Mouse (Mus musculus) neutrophil, adult 83 days (primary cell): ENCODE results near the gene Kcnh2. TPM values are rescaled to one million over a fixed set of nuclear protein-coding genes. Genes with fewer than 3 reads are reported as not detected.

Source experiments
- total RNA-seq, 2 experiments: library from RNA; stranded (reverse); gene quantifications; one replicate each; pipeline ENCODE4 v1.2.4; 2023

Kcnh2 gene
- under 1 TPM in 1 of 2 experiments, not detected in 1; 0.20 TPM for total RNA-seq

GRCm38 (mm10) chr5:24351278-24351677 is at the start of gene Kcnh2:
Kcnh2 (minus strand) TSS chr5:24351604.

GRCm38 (mm10) chr5:24393392-24393997 is 42.1 kb upstream of the Kcnh2 start, which contains the start of gene Abcb8:
Abcb8 (plus strand) TSS chr5:24393663.

GRCm38 (mm10) chr5:24391864-24392263 is 40.5 kb upstream of the Kcnh2 start, which contains the start of gene Atg9b:
Atg9b (minus strand) TSS chr5:24392143.

GRCm38 (mm10) chr5:24364508-24364907 is 13.1 kb upstream of the Kcnh2 start, which contains the start of gene Nos3:
Nos3 (plus strand) TSS chr5:24364810.

Other genes starting within 250 kb of the Kcnh2 start
- 1 to 10 TPM; 4.9 to 5.7 TPM for gene Nupl2, start 186.6 kb downstream of the Kcnh2 start, total RNA-seq
- under 1 TPM; 0.44 to 0.53 TPM for gene Nos3, start 13.2 kb upstream of the Kcnh2 start, total RNA-seq
- under 1 TPM; 0.49 to 0.75 TPM for gene Atg9b, start 40.5 kb upstream of the Kcnh2 start, total RNA-seq
- gene Abcb8, start 42.1 kb upstream of the Kcnh2 start, total RNA-seq: 10 to 100 TPM; 10.5 to 16.4 TPM
- gene Asic3, start 61.8 kb upstream of the Kcnh2 start, total RNA-seq: not detected
- 10 to 100 TPM; 23.0 to 26.2 TPM for gene Cdk5, start 71.9 kb upstream of the Kcnh2 start, total RNA-seq
- gene Slc4a2, start 72.2 kb upstream of the Kcnh2 start, total RNA-seq: 10 to 100 TPM; 55.9 to 64.2 TPM
- 10 to 100 TPM; 28.0 to 38.0 TPM for gene Fastk, start 93.7 kb upstream of the Kcnh2 start, total RNA-seq
- gene Tmub1, start 96.2 kb upstream of the Kcnh2 start, total RNA-seq: 10 to 100 TPM; 11.4 to 14.7 TPM
- gene Agap3, start 100.6 kb upstream of the Kcnh2 start, total RNA-seq: 10 to 100 TPM; 29.6 to 31.4 TPM
- not detected for gene Gbx1, start 175.6 kb upstream of the Kcnh2 start, total RNA-seq
- not detected for gene Asb10, start 189.4 kb upstream of the Kcnh2 start, total RNA-seq
- gene 4931409K22Rik, start 205.2 kb upstream of the Kcnh2 start, total RNA-seq: not detected
- 10 to 100 TPM; 27.8 to 28.5 TPM for gene Abcf2, start 225.9 kb upstream of the Kcnh2 start, total RNA-seq
- gene Chpf2, start 235.1 kb upstream of the Kcnh2 start, total RNA-seq: 10 to 100 TPM; 21.5 to 27.1 TPM